Mouse (Mus musculus) midbrain, postnatal 0 days (tissue): ENCODE measurements at regions not wholly inside any gene's neighbourhood (a gene's known extent, or its start where the extent isn't known, plus 50 kb on each side); places are given as distances from the start of the nearest gene placed in this dataset.

ENCODE experiments used
- ATAC-seq: fragments of 200-750 bp; cut with Nextera tagmentation; 2 replicates; pipeline ENCODE4 v1.8.0; 2017; ENCODE audit warnings: moderate number of reproducible peaks, mild to moderate bottlenecking, moderate TSS enrichment, moderate library complexity; ENCODE audit not compliant: low FRiP score
- DNase-seq: peaks from one replicate; pipeline ENCODE4 v3.0.0-alpha.2; 2015; ENCODE audit warnings: low spot score
- H3K27ac ChIP-seq: fragments of 300-500 bp; sonication (generic); 2 replicates; pipeline ENCODE4 v1.5.1; 2014; ENCODE audit warnings: low read depth, mild to moderate bottlenecking, low read length, mixed read lengths
- H3K27me3 ChIP-seq: fragments of 300-500 bp; sonication (generic); 2 replicates; pipeline ENCODE4 v1.6.1; 2014; ENCODE audit warnings: low read length, control low read depth, mixed read lengths; ENCODE audit not compliant: insufficient read depth
- H3K36me3 ChIP-seq: fragments of 300-500 bp; sonication (generic); 2 replicates; pipeline ENCODE4 v1.6.1; 2014; ENCODE audit warnings: low read length, control low read depth, mixed read lengths; ENCODE audit not compliant: insufficient read depth
- H3K4me1 ChIP-seq: fragments of 300-500 bp; sonication (generic); 2 replicates; pipeline ENCODE4 v1.6.1; 2014; ENCODE audit warnings: mild to moderate bottlenecking, control low read depth, antibody characterized with exemption, low read length, mixed read lengths; ENCODE audit not compliant: insufficient read depth
- H3K4me2 ChIP-seq: fragments of 300-500 bp; sonication (generic); 2 replicates; pipeline ENCODE4 v1.6.1; 2014; ENCODE audit warnings: low read depth, mild to moderate bottlenecking, low read length, mixed read lengths; ENCODE audit not compliant: poor library complexity, severe bottlenecking
- H3K4me3 ChIP-seq: fragments of 300-500 bp; sonication (generic); 2 replicates; pipeline ENCODE4 v1.5.1; 2014; ENCODE audit warnings: low read depth, mild to moderate bottlenecking, low read length, moderate library complexity
- H3K9ac ChIP-seq: fragments of 300-500 bp; sonication (generic); replicated peaks from 2 replicates; pipeline ENCODE4 v1.6.1; 2014; ENCODE audit warnings: mild to moderate bottlenecking, low read length, moderate library complexity, mixed read lengths; ENCODE audit not compliant: poor library complexity, severe bottlenecking
- H3K9me3 ChIP-seq: fragments of 300-500 bp; sonication (generic); 2 replicates; pipeline ENCODE4 v1.6.1; 2016; ENCODE audit warnings: low read length, control low read depth
- CTCF ChIP-seq: IDR thresholded peaks from 2 replicates; pipeline ENCODE4 v1.5.1; 2016; ENCODE audit warnings: antibody characterized with exemption, mild to moderate bottlenecking
- WGBS: fragments of 180-500 bp; shearing (Covaris S2); extraction: QIAGEN DNeasy Blood & Tissue Kit; methylation state at CpG from one replicate; pipeline ENCODE4 v1.1.7; 2014; 5-methylcytosine and 5-hydroxymethylcytosine counted together

GRCm38 (mm10) chr4:34391499-34391898, 159.2 kb upstream of the Akirin2 start:
- no peak overlapping the region for H3K9ac ChIP-seq
- no peak overlapping the region for H3K4me2 ChIP-seq
- no peak overlapping the region for H3K27ac ChIP-seq
- no peaks in the 10 kb centered on the region for H3K9me3 ChIP-seq
- no peaks in the 10 kb centered on the region for H3K4me1 ChIP-seq
- WGBS: 91% methylated on average over 5 of the region's 5 CpGs
- peak; percentile 27 for DNase-seq
- no peak for ATAC-seq
- no peaks in the 10 kb centered on the region for H3K27me3 ChIP-seq
- no peaks in the 10 kb centered on the region for H3K36me3 ChIP-seq
- peak; percentile 62 for TF ChIP-seq CTCF
- H3K4me3 ChIP-seq: no peak overlapping the region

GRCm38 (mm10) chr4:34403061-34403460, 147.7 kb upstream of the Akirin2 start:
- 69% methylated on average over 2 of the region's 2 CpGs for WGBS
- H3K4me1 ChIP-seq: no peaks in the 10 kb centered on the region

GRCm38 (mm10) chr4:34407181-34407580, 143.6 kb upstream of the Akirin2 start:
- no peak for TF ChIP-seq CTCF
- 87% methylated on average over 3 of the region's 3 CpGs for WGBS
- no peak overlapping the region for H3K4me2 ChIP-seq

More at GRCm38 (mm10) chr4:34403061-34403460, 147.7 kb upstream of the Akirin2 start:
- Histone ChIP-seq H3K9ac (no peak overlapping the region), H3K4me2 (no peak overlapping the region), H3K27me3 (no peaks in the 10 kb centered on the region), H3K9me3 (peaks cover 5% of the 10 kb centered on the region; the same call in 1 of the 2 replicates), H3K27ac (no peak overlapping the region), H3K36me3 (no peaks in the 10 kb centered on the region), H3K4me3 (no peak overlapping the region)
- TF ChIP-seq CTCF: no peak
- DNase-seq (peak; percentile 2), ATAC-seq (no peak)

GRCm38 (mm10) chr4:34420970-34421369, 129.8 kb upstream of the Akirin2 start:
- no peak overlapping the region for H3K27ac ChIP-seq
- 86% methylated on average over 6 of the region's 6 CpGs for WGBS
- H3K4me2 ChIP-seq: no peak overlapping the region
- no peak overlapping the region for H3K9ac ChIP-seq
- no peak overlapping the region for H3K4me3 ChIP-seq
- H3K9me3 ChIP-seq: no peaks in the 10 kb centered on the region
- H3K27me3 ChIP-seq: no peaks in the 10 kb centered on the region
- ATAC-seq (no peak), DNase-seq (no peak)
- TF ChIP-seq CTCF: no peak
- H3K36me3 ChIP-seq: no peaks in the 10 kb centered on the region
- H3K4me1 ChIP-seq: no peaks in the 10 kb centered on the region

More at GRCm38 (mm10) chr4:34407181-34407580, 143.6 kb upstream of the Akirin2 start:
- DNase-seq: no peak
- H3K27ac ChIP-seq: no peak overlapping the region
- no peaks in the 10 kb centered on the region for H3K36me3 ChIP-seq
- ATAC-seq: no peak
- H3K9ac ChIP-seq: no peak overlapping the region
- H3K9me3 ChIP-seq: no peaks in the 10 kb centered on the region
- no peaks in the 10 kb centered on the region for H3K27me3 ChIP-seq
- H3K4me3 ChIP-seq: no peak overlapping the region
- H3K4me1 ChIP-seq: no peaks in the 10 kb centered on the region

- DNase-seq: no peak
- no peak for TF ChIP-seq CTCF
- WGBS: 84% methylated on average over 2 of the region's 2 CpGs
- Histone ChIP-seq H3K36me3 (no peaks in the 10 kb centered on the region), H3K27ac (no peak overlapping the region), H3K9me3 (no peaks in the 10 kb centered on the region), H3K4me1 (no peaks in the 10 kb centered on the region), H3K4me3 (no peak overlapping the region), H3K9ac (no peak overlapping the region), H3K27me3 (no peaks in the 10 kb centered on the region), H3K4me2 (no peak overlapping the region)
- ATAC-seq: no peak
These were observed 126.5 kb upstream of the Akirin2 start for GRCm38 (mm10) chr4:34424131-34424646.

- Histone ChIP-seq H3K9ac (no peak overlapping the region), H3K27ac (no peak overlapping the region), H3K9me3 (no peaks in the 10 kb centered on the region), H3K4me1 (no peaks in the 10 kb centered on the region), H3K4me2 (no peak overlapping the region), H3K27me3 (no peaks in the 10 kb centered on the region), H3K36me3 (no peaks in the 10 kb centered on the region), H3K4me3 (no peak overlapping the region)
- ATAC-seq: no peak
- no peak for TF ChIP-seq CTCF
- 55% methylated on average over 4 of the region's 4 CpGs for WGBS
- DNase-seq: no peak
These were observed 121.7 kb upstream of the Akirin2 start for GRCm38 (mm10) chr4:34429003-34429402.
